26 mouse cellular contexts compared by ENCODE assay signal in the genomic region with DNA sequence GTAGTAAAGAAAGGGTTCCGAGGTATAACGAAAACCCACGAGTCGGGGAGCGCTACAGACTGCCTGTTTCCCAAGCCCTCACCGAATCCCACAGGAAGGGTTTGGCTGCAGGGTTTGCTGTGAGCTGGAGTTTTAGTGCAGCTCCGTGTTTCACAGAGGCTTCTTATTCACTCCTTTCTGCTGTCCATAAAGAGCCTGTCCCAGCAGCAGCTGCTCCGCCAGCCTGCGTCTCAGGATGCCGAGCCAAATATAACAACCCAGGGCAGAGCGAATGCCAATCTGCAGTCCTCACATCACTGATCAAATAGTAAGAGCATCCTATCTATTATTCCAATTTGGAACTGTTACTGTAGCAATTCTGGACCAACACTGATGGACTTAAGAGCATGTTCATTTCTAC.
DNase-seq lines count a peak whose midpoint lies in the region; ATAC-seq and TF ChIP-seq lines count a peak whose summit lies in the region.
"Had no signal": no experiment of that assay in that cellular context is flagged by ENCODE, and none has a peak within 500 bp of the region (broad histone marks: within the 10 kb centered on the region; RNA-seq: fewer than 3 reads in every experiment).

No protein-coding gene starts in this region.

- no peak overlapping the region for H3K9ac ChIP-seq in neural tube, embryonic 15.5 days (replicated peaks)
- no peak overlapping the region for H3K9ac ChIP-seq in limb, embryonic 15.5 days
- H3K9ac ChIP-seq: heart, embryonic 12.5 days; liver, embryonic 13.5 days; midbrain, embryonic 13.5 days; neural tube, embryonic 13.5 days had no signal

- no peaks in the 10 kb centered on the region for H3K36me3 ChIP-seq in neural tube, embryonic 15.5 days
- no peaks in the 10 kb centered on the region for H3K36me3 ChIP-seq in limb, embryonic 15.5 days
- H3K36me3 ChIP-seq: heart, embryonic 12.5 days; hindbrain, embryonic 10.5 days; liver, embryonic 13.5 days; midbrain, embryonic 13.5 days; neural tube, embryonic 13.5 days had no signal

- H3K9me3 ChIP-seq in neural tube, embryonic 15.5 days (replicated peaks) = no peaks in the 10 kb centered on the region
- no peaks in the 10 kb centered on the region for H3K9me3 ChIP-seq in limb, embryonic 15.5 days
- H3K9me3 ChIP-seq: heart, embryonic 12.5 days; hindbrain, embryonic 10.5 days; liver, embryonic 13.5 days; midbrain, embryonic 13.5 days; neural tube, embryonic 13.5 days had no signal

- no peaks in the 10 kb centered on the region for H3K27me3 ChIP-seq in neural tube, embryonic 15.5 days (replicated peaks)
- H3K27me3 ChIP-seq in limb, embryonic 15.5 days = no peaks in the 10 kb centered on the region
- H3K27me3 ChIP-seq: liver, embryonic 13.5 days; midbrain, embryonic 13.5 days; neural tube, embryonic 13.5 days had no signal

- 0 out of 2 replicates have a peak overlapping the region, but pooled peaks have one; percentile 2 for H3K4me2 ChIP-seq in neural tube, embryonic 15.5 days
- peak overlapping the region; percentile 22; the same call in 1 of the 2 replicates for H3K4me2 ChIP-seq in limb, embryonic 15.5 days
- H3K4me2 ChIP-seq: heart, embryonic 12.5 days; liver, embryonic 13.5 days; midbrain, embryonic 13.5 days; neural tube, embryonic 13.5 days had no signal

- DNase-seq in frontal cortex, postnatal 25 days (ENCODE audit: low spot score in 2 of 2) = no peak
- DNase-seq in layer of hippocampus, adult 2 months (ENCODE audit: low spot score in 2 of 2) = no peak
- no peak for DNase-seq in layer of hippocampus, adult 8-10 months (ENCODE audit: low spot score in 2 of 2)
- no peak for DNase-seq in neural tube, embryonic 10.5 days (ENCODE audit: extremely low spot score, low spot score)
- DNase-seq in right cerebral cortex, adult 18-20 months = no peak
- DNase-seq: adrenal gland, postnatal 10 days; cerebellum, adult 8-10 months; gastrocnemius, adult 2 months; heart, postnatal 10 days; kidney, adult 8-10 months; kidney, postnatal 10 days; liver, embryonic 13.5 days; lung, adult 2 months; lung, postnatal 14 days; right cerebral cortex, postnatal 4 days; thymus, postnatal 25 days had no signal

- ATAC-seq in frontal cortex, adult (ENCODE audit: low TSS enrichment) = peak; percentile 67; the same call in 1 of the 2 replicates
- no peak for ATAC-seq in neural tube, embryonic 15.5 days (ENCODE audit: low FRiP score)
- no peak for ATAC-seq in limb, embryonic 15.5 days (ENCODE audit: insufficient number of reproducible peaks, low FRiP score, low TSS enrichment, low read depth)
- ATAC-seq: activated CD4-positive, CD25-positive, alpha-beta regulatory T cell, adult 4 months; inflammation-experienced regulatory T-cells, adult 6 months; midbrain, embryonic 13.5 days had no signal

- no peak for TF ChIP-seq CTCF in layer of hippocampus, adult 2 months (conservative IDR thresholded peaks at IDR 0.05)

- H3K4me3 ChIP-seq in layer of hippocampus, adult 2 months = peak overlapping the region; percentile 34; the same call in 1 of the 2 replicates
- H3K4me3 ChIP-seq in neural tube, embryonic 15.5 days (replicated peaks) = no peak overlapping the region
- H3K4me3 ChIP-seq in limb, embryonic 15.5 days = no peak overlapping the region
- H3K4me3 ChIP-seq: gastrocnemius, adult 2 months; heart, embryonic 12.5 days; hindbrain, embryonic 10.5 days; left cerebral cortex, adult 2 months; liver, embryonic 13.5 days; midbrain, embryonic 13.5 days; neural tube, embryonic 13.5 days had no signal

- H3K27ac ChIP-seq in layer of hippocampus, adult 2 months = no peak overlapping the region
- no peak overlapping the region for H3K27ac ChIP-seq in neural tube, embryonic 15.5 days (replicated peaks)
- no peak overlapping the region for H3K27ac ChIP-seq in limb, embryonic 15.5 days
- H3K27ac ChIP-seq: gastrocnemius, adult 2 months; hindbrain, embryonic 10.5 days; left cerebral cortex, adult 2 months; liver, embryonic 13.5 days; midbrain, embryonic 13.5 days; neural tube, embryonic 13.5 days had no signal

- no peaks in the 10 kb centered on the region for H3K4me1 ChIP-seq in neural tube, embryonic 15.5 days
- peaks cover 10% of the 10 kb centered on the region; the same call in 1 of the 2 replicates for H3K4me1 ChIP-seq in limb, embryonic 15.5 days
- H3K4me1 ChIP-seq: heart, embryonic 12.5 days; hindbrain, embryonic 10.5 days; liver, embryonic 13.5 days; midbrain, embryonic 13.5 days; neural tube, embryonic 13.5 days had no signal

- WGBS in neural tube, embryonic 15.5 days = 75% methylated on average over 11 of the region's 11 CpGs
- 43% methylated on average over 11 of the region's 11 CpGs for WGBS in limb, embryonic 15.5 days
